Mouse (Mus musculus): ENCODE results near the gene Lyst.
"Not testable (repeated sequence)": the region's sequence is repeated elsewhere in the genome, so short reads cannot be mapped to it uniquely, and the experiment has no call there.

The Lyst gene

DNA sequence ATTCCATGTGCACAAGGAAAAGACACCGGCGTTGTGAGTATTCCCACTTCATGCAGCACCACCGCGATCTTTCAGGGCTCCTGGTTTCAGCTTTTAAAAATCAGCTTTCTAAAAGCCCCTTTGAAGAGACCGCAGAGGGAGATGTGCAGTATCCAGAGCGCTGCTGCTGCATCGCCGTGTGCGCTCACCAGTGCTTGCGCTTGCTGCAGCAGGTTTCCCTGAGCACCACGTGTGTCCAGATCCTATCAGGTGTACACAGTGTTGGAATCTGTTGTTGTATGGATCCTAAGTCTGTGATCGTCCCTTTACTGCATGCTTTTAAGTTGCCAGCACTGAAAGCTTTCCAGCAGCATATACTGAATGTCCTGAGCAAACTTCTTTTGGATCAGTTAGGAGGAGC, 45.0 kb downstream of the Lyst start:
- DNase-seq (ENCODE audit: low read depth, low spot score), result no peak

DNA sequence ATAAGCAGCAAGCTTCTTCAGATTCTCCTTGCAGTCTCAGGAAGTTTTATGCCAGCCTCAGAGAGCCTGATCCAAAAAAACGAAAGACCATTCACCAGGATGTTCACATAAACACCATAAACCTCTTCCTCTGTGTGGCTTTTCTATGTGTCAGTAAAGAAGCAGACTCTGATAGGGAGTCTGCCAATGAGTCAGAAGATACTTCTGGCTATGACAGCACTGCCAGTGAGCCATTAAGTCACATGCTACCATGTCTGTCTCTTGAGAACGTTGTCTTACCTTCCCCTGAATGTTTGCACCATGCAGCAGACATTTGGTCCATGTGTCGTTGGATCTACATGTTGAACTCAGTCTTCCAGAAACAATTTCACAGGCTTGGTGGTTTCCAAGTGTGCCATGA, 47.4 kb downstream of the Lyst start:
- no peak for DNase-seq (ENCODE audit: low read depth, low spot score)

DNA sequence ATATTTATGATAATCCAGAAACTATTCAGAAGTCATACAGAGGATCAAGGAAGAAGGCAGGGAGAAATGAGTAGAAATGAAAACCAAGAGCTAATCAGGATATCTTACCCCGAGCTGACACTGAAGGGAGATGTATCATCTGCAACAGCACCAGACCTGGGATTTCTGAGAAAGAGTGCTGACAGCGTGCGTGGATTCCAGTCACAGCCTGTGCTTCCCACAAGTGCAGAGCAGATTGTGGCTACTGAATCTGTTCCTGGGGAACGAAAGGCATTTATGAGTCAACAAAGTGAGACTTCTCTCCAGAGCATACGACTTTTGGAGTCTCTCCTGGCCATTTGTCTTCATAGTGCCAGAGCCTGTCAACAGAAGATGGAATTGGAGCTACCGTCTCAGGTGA, 47.8 kb downstream of the Lyst start:
- no peak for DNase-seq (ENCODE audit: low read depth, low spot score)

DNA sequence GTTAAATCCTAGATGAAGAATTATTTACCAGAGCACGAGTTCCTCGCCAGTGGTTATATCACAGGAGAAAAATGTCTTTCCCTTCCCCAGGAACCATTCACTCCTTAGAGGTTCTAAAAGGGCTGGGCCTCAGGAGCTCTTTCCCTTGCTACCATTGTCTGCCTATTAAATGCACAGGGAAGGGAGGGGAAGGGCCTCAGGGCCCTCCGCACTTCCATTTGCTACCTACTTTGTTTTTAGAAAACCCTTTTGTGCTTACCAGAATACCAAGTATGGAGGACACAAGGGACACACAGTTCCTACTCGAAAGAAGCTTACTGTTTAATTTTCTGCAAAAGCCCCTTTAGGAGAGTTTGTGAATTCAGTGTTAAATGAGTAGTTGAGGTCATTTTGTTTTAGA, 48.5 kb downstream of the Lyst start:
- DNase-seq (ENCODE audit: low read depth, low spot score), result peak; percentile 37

DNA sequence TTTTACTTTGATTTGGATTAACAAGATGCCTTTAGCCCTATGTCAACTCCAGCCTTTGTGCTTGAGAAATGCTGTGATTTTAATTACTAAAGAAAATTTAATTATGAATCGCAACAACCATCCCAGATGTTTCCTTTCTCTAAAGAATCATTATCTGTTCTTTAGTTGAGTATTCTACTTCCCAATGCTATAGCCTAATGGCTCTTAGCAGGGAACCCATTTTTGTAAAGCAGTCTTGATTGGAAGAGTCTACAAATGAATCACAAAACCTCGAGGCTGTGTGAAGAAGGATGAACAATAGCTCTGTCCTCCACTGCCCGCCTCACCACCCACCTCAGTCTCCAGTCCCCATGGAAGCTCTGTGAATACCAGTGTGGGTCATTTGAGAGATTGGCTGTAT, 57.1 kb downstream of the Lyst start:
- no peak for DNase-seq (ENCODE audit: low read depth, low spot score)

DNA sequence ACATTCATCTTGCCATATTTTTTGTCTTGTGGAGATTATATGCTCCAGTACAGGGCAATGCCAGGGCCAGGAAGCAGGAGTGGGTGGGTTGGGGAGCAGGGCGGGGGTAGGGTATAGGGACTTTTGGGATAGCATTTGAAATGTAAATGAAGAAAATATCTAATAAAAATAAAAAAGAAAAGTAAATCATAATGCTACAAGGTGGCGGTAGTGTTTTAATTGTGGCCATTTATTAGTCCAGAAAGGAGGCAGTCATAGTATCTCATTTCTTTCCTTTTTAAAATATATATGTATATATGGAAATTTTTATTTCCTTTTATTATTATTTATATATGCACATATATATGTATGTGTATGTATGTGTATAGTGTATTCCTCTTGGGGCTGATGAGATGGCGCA, 65.3 kb downstream of the Lyst start:
- DNase-seq (ENCODE audit: low read depth, low spot score), result no peak

DNA sequence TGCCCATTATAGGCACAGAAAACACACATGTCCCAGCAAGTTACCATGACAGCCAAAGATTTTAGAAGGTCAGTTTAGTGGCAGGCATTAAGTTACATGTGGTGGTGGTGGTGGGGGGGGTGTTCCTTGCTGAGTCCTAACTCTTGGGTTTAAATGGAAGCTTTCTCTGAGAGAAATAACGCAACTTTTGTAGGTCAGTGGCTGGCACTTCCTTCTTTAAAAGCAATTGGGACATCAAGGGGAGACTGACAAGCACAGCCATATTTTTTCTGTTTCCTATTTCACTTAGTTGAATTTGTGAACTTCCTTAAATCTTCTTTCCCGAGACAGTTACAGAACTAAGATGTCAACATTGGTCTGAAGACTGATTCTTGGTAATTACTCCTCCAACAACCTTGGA, 75.9 kb downstream of the Lyst start:
- DNase-seq (ENCODE audit: low read depth, low spot score), result not testable (repeated sequence)

DNA sequence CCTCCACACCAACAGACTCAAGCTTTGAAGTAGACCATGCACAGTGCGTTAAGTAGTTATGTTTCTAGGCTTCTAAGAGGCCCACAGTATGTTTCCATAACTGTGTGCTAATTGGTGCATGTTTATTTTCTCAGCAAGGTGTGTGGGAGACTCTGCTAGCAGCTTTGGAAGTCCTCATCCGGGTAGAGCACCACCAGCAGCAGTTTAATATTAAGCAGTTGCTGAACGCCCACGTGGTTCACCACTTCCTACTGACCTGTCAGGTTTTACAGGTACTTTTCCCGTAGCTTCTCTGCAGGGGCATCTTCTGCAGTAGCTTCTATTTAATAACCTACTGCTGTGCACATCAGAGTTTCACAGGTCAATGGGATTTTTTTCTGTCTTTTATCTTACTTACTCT, 80.5 kb downstream of the Lyst start:
- peak; percentile 4 for DNase-seq (ENCODE audit: low read depth, low spot score)

DNA sequence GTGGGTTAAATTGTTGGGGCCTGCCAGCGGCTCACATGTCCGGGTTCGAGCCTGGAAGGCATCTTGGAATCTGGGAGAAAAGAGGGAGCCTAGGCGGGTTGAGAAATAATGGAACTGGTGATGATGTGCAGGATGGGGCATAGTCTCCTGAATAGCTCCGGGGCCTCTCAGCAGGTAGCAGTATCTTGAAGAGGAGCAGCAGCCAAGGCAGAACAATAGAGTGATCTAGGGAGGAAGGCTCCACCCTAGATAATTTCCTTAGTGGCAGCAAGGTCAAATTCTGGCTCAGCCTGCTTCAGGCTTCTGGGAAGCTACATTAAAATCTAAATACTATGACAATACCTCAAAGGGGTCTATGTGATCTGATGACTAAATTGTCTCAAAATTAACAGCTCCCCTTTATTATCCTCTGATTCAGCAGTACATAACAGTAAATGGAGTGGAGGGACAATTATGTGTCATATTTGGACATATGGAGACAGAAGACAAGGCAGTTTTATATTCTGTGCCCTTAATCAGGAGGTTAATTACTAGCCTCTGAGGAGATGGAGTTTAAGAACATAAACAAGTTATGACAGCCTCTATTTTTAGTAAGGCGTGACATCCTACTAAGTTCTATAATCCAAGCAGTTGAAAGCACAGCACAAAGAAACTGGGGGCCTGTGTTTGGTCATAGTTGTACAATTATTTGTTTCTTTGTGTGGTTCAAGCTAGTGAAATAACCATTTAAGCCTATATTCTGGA, 81.6 kb downstream of the Lyst start:
- DNase-seq (ENCODE audit: low read depth, low spot score), result peak; percentile 82

DNA sequence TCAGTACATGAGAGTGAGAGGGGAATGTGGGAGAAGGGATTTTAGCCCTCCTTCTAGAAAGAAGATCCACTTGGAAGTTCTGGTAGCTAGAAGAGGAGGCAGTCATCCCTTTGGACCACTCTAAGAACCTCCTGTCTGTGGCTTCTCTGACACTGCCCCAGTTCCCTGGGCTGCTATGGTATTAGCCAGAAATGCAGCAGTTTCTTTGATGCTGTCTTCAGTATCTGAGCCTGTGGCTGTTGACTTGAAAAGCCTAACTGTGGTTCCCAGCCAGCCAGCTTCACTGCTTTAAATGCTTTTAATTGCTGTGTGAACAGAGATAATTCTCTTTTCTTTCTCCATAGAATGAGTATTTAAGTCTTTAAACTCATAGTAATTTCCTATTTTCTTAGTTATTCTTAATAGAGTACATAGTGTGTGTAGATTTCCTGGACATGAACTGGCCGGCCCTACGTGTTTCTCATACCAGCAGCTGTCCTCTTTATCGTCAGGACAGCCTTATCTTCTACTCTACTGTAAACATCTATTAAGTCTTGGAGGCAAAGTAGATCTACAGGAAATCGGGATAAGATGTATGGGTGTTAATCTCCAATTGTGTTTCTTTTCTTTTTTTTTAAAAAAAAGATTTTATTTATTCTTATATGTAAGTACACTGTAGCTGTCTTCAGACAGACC, 84.6 kb downstream of the Lyst start:
- DNase-seq (ENCODE audit: low read depth, low spot score), result no peak

DNA sequence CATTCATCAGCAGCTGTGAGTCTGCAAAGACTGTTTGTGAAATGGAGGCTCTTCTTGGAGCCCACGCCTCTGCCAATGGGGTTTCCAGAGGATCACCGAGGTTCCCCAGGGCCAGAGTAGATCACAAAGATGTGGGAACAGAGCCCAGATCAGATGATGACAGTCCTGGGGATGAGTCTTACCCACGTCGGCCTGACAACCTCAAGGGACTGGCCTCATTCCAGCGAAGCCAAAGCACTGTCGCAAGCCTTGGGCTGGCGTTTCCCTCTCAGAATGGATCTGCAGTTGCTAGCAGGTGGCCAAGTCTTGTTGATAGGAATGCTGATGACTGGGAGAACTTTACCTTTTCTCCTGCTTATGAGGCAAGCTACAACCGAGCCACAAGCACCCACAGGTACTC, 87.7 kb downstream of the Lyst start:
- DNase-seq (ENCODE audit: low read depth, low spot score), result peak; percentile 6

DNA sequence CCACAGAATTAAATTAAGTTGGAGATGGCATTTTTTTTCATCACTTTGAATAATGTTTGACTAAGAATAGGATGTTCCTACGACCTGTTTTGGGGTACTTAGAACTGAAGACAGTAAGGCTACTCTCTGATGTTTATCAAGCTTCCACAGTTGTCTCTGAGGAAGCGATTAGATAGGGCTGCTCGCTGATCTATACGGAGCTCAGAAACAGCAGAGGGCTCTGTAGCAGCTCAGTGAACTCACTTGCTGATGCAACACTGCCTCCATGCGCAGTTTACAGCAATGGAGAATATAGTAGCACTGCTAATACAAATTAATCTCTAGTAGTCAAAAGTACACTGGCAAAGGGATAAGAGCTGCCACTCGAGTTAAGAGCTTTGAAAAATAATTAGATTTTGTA, 91.4 kb downstream of the Lyst start:
- DNase-seq (ENCODE audit: low read depth, low spot score), result no peak

DNA sequence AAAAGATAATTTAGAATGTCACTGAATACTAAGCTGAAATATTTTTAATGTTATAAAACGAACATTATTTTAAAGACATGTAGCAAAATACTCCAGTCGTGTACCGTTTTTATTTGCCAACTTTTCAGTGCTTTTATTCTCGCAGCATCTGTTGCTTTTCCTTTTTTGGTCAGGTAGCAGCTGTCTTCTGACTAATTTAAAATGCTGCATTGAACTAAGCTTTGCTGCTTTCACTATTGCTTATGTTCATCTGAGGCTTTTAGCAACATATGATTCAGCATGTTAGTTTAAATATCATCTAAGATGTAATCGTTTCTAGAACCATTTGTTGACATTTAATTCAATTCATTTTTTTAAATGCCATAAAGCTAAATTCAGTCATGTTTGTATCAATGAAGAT, 113.3 kb downstream of the Lyst start:
- no peak for DNase-seq (ENCODE audit: low read depth, low spot score)

DNA sequence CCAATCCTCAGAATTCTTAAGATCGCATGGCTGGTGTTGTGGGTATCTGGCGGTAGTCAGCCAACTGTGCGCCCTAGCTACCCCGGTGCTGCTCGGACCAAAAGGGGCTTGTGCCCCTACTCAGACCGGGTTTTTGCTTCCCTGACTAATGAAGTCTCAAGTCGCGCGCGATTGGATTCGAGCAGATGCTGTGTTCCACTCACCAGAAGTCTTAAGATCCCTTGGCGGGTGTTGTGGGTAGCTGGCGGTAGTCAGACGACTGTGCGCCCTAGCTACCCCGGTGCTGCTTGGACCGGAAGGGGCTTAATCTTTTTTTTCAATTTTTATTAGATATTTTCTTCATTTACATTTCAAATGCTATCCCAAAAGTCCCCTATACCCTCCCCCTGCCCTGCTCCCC, 131.2 kb downstream of the Lyst start:
- DNase-seq (ENCODE audit: low read depth, low spot score), result peak; percentile 71

DNA sequence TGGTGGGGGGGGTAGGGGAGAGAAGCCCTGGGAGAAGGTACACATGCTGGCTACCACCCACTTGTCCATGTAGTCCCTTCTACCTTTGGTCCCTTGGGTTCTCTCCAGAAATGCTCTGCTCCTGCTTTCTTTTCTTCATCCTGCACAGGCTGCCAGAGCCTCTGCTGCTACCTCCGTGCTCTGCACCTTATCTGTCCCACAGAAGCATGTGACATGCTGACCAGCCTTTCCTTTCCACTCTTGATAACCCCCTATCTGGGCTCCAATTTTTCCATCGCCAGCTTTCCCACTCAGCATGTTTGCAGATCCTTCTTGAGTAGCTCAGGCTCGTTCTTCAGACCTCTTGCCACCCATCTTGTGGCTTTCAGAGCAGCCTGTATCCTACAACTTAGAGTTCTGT, 133.1 kb downstream of the Lyst start:
- DNase-seq (ENCODE audit: low read depth, low spot score), result no peak

DNA sequence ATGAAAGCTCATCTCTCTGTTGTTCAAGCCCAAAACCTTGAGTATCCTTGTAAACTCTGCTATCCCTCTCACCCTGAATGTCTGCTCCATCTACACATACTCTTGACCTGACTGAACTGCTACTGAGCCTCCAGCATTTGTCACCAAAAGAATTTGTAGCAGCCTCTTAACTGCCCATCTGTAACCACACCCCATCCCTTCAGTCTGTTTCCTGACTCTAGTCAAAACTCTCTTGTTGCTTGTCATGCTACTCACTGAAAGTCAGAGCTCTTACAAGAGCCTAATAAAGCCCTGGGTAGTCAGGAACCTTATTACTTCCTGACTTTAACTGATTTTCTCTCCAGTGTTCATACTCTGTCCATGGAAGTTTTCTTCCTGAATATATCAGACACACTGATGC, 133.6 kb downstream of the Lyst start:
- peak; percentile 27 for DNase-seq (ENCODE audit: low read depth, low spot score)

DNA sequence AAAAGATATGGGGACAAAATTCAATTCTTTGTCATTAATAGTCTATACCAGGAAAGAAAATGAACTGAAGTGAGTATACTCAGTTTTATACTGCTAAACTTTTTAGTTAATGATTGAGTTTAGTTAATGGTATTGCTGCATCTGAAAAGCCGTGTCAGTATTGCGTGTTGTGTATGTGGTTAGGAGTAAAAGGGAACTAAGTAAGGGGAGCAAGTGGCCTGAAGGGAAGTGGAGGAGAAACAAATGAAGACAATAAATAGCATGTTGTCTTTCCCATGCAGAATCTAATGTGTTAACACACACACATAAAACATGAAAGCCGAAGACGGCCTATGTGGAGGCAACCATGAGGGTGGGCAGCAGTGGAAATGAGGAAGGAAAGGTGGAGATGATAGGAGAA, 149.0 kb downstream of the Lyst start:
- no peak for DNase-seq (ENCODE audit: low read depth, low spot score)

DNA sequence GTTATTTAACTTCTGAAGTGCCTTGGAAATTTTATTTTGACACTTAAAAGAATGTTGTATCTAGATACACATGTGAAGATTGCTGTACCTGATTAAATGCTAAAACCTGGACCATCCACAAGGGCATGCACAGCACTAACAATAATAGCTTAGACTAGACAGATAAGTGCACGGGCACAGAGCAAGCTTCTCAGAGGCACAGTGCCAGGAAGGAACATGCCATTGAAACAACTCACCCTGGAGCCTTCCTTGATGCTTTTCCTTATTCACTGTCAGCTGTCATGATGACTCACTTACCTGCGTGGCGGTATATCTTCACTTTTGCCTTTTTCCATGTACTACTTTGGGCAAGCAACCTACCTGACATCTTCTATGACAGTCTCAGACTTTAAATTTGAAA, 155.7 kb downstream of the Lyst start:
- DNase-seq (ENCODE audit: low read depth, low spot score), result no peak

DNA sequence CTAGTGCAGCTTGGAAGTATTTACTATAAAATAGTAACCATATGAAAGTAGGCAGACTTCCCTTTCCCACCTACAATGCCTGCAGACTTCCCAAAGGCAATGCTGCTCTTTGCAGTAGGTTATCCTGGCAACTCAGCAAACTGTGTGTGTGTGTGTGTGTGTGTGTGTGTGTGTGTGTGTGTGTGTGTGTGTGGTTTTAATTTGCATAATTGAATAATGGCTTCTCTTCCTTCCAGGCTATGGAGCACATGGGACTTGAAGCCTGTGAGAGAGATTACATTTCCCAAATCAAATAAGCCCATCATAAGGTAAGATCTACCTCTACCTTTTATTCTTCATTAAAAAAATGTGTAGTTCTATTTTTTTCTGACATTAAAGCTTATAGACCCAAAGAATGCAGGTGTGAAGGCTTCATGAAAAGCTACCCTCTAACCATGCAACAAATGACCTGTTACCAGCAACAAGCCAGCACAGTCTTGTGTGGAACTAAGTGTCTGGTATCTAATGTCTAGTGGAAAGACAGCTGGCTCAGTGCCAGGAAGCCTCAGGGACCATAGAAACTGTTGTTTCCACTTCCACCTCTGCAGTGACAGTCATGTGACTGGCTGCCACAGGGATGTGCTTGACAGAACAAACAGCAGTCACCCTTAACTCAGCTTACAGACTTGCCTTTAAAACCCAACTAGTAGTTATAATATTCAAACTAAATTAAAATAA, 185.7 kb downstream of the Lyst start:
- peak; percentile 34 for DNase-seq (ENCODE audit: low read depth, low spot score)

DNA sequence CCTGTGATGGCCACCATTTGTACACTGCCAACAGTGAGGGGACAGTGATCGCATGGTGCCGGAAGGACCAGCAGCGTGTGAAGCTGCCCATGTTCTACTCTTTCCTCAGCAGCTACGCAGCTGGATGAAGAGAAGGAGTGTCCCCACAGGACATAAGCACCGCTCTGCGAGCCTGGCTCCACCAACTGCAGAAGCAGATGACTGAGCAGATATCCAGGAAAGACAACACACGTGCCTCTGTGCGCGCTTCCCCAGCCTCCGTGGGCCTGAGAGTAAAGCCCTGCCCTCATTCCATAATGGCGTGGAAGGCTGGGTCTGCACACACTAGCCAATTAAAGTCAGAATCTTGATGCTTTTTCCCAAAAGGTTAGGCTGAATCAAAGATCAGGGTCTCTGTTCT, 186.9 kb downstream of the Lyst start:
- no peak for DNase-seq (ENCODE audit: low read depth, low spot score)

DNA sequence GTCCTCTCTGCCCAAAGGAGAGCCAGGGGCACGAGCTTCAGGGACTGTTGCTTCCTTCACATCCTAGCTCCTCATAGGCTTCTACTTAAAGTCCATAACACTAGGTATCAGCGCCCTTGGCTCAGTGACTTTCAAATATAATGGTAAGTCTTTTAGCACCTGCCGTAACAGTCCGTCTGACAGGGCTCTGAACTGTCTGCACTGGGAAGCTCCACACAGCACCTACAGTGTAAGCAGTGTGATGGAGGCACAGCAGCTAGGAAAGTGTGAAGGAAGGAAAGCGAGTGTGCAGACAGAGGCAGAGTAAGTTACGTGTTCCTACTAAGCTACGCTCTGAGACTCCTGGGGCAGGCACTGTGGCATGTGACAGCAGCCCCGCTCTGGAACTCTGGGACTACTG, 187.5 kb downstream of the Lyst start:
- no peak for DNase-seq (ENCODE audit: low read depth, low spot score)

DNA sequence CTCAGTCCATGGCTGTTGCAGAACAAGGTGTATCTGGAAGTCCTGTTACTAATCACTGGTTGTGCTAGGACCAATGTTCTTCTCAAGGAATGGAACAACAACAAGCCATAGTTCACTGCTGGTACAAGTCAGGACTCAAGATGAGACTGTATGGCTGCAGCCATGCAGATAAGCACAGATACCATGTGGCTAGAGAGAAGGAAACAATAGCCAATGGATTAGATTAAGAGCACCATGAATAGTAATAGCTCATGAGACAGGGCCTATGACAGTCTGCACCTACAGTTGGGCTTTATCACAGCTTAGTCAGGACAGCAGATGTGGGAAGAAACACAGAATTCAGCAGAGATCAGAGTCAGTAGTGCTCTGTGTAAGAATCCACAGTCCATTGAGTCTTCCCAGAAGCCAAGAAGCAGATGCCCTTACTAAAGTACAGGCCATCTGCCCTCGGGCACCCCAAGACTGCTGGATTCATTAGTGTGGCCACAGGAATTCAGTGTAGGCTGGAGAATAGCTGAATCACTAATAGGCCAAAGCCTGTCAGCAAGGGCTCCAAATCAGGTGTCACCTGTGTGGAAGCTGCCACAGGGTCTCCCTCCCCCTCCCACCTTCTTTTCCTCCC, 188.8 kb downstream of the Lyst start:
- no peak for DNase-seq (ENCODE audit: low read depth, low spot score)

DNA sequence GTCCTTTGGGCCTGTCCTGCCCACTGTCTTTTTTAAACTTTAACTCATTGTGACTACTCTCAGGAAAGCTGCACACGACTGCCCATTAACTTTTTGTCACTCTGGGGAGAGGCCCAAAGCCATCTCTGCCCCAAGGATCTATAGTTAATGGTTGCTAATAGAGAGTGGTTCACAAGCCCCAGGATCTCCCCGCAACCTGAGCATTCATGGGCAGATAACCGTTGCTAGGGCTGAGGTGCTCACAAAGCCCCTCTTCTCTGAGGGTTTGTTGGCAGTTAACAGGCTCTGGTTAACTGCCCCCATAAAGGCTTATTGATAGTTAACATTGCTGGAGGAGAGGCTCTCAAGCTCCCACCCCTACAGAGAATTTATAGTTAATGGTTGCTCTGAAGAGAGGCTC, 190.1 kb downstream of the Lyst start:
- DNase-seq (ENCODE audit: low read depth, low spot score), result no peak

Data from ZHBTc4 (cell line).